Mouse (Mus musculus): ENCODE measurements around the gene Ddx39b.

DNA sequence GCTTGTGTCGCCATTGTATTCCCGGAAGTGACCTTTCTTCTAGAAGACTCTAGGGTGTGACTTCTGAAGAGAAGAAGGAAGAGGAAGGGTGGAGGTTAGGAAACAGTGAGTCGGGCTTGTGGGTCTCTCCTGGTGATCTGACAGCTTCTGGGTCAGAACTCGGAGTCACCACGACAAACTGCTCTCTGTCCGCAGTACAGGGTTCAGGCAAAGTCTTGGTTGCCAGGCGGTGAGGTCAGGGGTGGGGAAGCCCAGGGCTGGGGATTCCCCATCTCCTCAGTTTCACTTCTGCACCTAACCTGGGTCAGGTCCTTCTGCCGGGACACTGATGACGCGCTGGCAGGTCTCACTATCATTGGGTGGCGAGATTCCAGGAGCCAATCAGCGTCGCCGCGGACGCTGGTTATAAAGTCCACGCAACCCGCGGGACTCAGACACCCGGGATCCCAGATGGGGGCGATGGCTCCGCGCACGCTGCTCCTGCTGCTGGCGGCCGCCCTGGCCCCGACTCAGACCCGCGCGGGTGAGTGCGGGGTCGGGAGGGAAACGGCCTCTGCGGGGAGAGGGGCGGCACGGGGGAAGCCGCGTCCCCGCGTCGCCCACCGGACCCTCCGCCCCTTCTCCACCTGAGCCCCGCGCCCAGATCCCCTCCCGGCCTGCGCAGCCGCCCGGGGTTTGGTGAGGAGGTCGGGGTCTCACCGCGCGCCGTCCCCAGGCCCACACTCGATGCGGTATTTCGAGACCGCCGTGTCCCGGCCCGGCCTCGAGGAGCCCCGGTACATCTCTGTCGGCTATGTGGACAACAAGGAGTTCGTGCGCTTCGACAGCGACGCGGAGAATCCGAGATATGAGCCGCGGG, 21.3 kb downstream of the Ddx39b start, which contains the start of gene H2-D1:
- TF ChIP-seq CTCF (IDR thresholded peaks at IDR 0.05; ENCODE audit: extremely low read depth, insufficient read length, insufficient replicate concordance, low read depth, low read length) (no peak), POLR2A (IDR thresholded peaks at IDR 0.05; ENCODE audit: low read depth, low read length) (peak; percentile 98)
